Mouse (Mus musculus): ENCODE results near the gene Stk16. TPM values are rescaled to one million over a fixed set of nuclear protein-coding genes. Genes with fewer than 3 reads are reported as not detected.
A peak's percentile ranks its signal among the peaks of the same experiment; 100 is the strongest.

Gene Stk16
- total RNA-seq (2021): 100 to 1,000 TPM; 117 to 119 TPM
- long read RNA-seq, experiment 1, transcript Stk16-201 (8 exons, 2,876 nt): major isoform, 44 of 77 reads
- long read RNA-seq, experiment 1, partial matches to known transcripts: 4 of 77 reads
- long read RNA-seq, experiment 1, other reads (novel, unspliced or antisense): 24 of 77 reads
- long read RNA-seq, experiment 2, transcript Stk16-201 (8 exons, 2,876 nt): major isoform, 135 of 192 reads
- long read RNA-seq, experiment 2, partial matches to known transcripts: 7 of 192 reads
- long read RNA-seq, experiment 2, other reads (novel, unspliced or antisense): 46 of 192 reads

GRCm38 (mm10) chr1:75210136-75211087 lies at the start of gene Stk16, which contains the start of gene Glb1l:
Stk16 (plus strand) TSS chr1:75210838.
Glb1l (minus strand) TSS chr1:75210813.
- peak; percentile 98 for DNase-seq (ENCODE audit: low spot score in 2 of 2)

DNA sequence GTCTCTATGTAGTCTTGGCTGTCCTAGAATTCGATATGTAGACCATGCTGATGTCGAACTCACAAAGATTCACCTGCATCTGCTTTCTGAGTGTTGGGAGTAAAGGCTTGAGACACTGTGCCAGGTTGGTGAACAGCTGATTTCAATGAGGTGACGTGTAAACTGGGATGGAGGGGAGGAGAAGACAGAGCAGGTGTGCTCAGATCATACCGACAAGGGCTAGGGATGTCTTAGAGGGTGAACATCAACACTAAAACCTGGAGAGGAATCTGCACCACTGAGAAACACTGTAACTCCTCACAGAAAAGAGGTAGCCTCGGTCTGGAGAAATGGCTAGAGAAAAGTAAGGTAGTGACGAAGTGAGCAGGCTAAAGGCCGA lies 42.6 kb upstream of the Stk16 start:
- no peak for DNase-seq (ENCODE audit: low spot score in 2 of 2)

- DNase-seq (ENCODE audit: low spot score in 2 of 2): peak; percentile 97 to 98
Measured at GRCm38 (mm10) chr1:75168472-75169464, 41.9 kb upstream of the Stk16 start, which contains the start of gene Zfand2b. Zfand2b (plus strand) TSS chr1:75168646.

- DNase-seq (ENCODE audit: low spot score in 2 of 2): peak in 1 of 2 experiments; percentile 22
Measured at GRCm38 (mm10) chr1:75179334-75180104, 31.1 kb upstream of the Stk16 start.

- peak; percentile 77 to 79 for DNase-seq (ENCODE audit: low spot score in 2 of 2)
Measured at GRCm38 (mm10) chr1:75180105-75180590, 30.5 kb upstream of the Stk16 start, which contains the start of gene Abcb6. Abcb6 (minus strand) TSS chr1:75180392.

GRCm38 (mm10) chr1:75180741-75181140 lies 29.9 kb upstream of the Stk16 start:
- DNase-seq (ENCODE audit: low spot score in 2 of 2): no peak

DNA sequence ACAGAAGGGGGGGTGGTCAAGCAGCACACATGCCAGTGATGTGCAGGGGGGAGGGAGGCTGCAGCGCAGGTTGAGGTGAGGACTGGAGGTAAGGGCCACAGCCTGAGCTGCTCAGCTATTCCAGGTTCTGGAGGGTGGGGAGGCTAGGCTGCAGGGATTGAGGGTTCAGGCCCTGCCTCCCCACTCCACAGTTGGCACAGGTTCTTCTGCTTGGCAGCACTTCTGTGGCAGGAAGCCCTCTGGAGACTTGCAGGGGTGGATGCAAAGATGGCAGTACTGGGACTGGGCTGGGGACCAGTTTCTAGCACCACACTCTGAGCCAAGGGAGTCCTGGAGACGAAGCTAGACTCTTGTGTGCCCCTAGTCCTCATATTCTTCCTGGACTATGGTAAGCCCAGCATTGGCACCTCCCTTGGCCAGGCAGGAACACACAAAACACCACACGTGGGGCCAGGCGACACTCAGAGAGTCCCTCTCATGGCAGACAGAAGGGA lies 29.2 kb upstream of the Stk16 start:
- DNase-seq (ENCODE audit: low spot score in 2 of 2): no peak

DNA sequence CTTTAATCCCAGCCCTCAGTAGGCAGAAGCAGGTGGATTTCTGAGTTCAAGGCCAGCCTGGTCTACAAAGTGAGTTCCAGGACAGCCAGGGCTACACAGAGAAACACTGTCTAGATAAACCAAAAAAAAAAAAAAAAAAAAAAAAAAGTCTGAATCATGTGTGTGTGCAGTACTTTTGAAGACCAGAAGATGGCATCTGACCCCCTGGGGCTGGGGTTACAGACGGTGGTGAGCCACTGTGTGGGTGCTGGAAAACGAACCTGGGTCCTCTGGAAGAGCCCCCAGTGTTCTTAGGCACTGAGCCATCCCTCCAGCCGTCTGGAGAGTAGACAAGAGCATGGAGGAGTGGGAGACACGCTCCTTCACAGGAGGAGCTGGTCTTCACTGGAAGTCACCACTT lies 28.5 kb upstream of the Stk16 start:
- no peak for DNase-seq (ENCODE audit: low spot score in 2 of 2)

- no peak for DNase-seq (ENCODE audit: low spot score in 2 of 2)
Measured at GRCm38 (mm10) chr1:75185495-75185894, 25.1 kb upstream of the Stk16 start.

DNA sequence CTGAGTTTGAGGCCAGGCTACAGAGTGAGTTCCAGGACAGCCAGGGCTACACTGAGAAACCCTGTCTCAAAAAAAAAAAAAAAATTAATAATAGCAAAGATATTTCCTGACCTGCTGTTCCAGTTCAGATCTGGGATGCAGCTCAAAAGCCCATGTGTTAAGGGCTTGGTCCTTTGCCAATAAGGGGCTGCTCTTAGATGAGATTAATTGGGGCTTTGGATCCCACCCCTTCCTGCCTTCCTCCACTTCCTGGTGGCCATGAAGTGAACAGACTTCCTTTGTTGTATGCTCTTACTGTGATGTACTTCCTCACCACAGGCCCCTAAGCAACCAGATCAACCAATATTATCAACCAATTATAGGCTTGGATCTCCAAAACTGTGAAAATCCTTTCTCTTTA lies 23.5 kb upstream of the Stk16 start:
- DNase-seq (ENCODE audit: low spot score in 2 of 2): no peak

DNA sequence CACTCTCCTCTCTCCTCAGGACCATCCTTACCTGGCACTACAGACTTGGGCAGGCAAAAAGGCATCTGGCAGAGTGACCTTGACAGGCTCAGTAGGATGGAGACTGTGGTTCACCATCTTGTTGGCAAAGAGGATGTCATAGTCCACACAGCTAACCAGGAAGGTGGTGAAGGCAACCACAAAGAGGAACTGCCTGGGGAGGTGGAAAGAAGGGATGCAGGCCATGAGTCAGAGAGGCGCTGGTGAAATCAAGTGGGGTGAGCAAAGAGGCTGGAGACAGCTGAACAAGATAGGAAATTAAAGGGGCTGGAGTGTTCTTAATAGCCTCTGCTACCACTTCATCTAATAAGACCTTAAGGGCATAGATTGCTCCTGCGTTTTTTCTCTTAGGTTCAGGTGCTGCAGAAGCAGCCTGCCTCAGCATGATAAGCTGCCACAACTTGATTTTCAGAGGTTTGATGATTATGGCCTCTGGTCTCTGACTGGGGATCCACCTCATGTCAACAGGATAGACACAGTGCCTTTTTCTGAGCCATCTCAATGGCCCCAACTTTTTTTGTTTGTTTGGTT lies 22.6 kb upstream of the Stk16 start:
- no peak for DNase-seq (ENCODE audit: low spot score in 2 of 2)

DNA sequence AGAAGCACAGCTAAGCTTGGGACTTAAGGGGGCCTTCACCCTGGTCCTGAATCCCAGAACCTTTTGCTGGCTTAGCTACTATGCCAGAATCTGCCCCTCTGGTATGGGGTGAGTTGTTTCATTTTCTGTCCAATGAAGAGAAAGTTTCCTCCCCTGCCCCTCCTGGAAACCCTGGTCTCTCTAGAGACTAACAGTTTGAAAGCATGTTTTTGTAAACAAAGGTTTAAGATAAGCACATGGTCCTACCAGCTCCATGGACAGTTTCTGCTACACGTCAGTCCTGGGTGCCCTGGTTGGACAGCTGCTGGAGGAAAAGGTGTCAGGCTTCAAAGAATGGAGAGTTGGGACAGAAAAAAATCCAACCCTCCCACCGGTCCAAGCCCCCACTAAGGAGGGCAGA lies 20.1 kb upstream of the Stk16 start:
- DNase-seq (ENCODE audit: low spot score in 2 of 2): no peak

- DNase-seq (ENCODE audit: low spot score in 2 of 2): no peak
Measured at GRCm38 (mm10) chr1:75191258-75191621, 19.4 kb upstream of the Stk16 start.

DNA sequence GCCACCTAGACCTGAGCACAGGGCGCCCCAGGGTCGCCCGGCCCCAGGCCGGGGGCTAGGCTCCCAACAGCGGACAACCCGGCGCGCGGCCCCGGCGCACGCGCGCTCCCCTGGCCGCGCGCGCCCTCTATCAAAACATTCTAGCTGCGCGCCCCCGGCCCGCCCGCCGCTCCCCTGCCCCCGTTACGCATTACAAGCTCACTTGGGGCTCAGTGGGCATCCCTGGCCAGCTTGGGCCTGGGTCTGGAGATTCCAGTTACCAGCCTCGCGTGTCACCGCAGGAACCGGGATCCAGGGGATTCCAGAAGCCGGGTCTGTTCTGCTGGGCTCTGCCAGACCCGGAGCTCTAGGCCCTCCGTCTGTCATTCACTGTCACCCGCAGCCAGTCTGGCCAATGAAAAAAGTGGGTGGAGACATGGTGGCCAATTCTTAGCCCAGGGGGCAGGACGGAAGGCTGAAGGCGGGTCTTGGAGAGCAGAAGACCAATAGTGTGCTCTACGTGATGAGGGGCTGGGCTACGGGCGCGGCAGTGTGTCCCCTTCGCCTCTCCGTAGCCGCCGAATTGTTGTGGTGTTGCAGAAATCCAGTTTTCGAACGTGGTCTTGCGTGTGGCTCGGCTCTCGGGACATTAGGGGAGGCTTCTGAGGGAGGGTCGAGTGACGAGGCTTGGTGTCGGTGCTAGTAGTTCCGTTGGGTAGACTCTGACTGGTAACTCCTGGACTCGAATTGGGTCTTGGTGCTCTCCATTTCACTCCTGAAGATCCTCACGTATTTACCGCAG lies 18.8 kb upstream of the Stk16 start, which contains the start of the genes Ankzf1 and Atg9a:
TSS of gene Ankzf1 (plus strand) at position 530 of the 781 bp plus-strand sequence.
TSS of gene Atg9a (minus strand) at position 575 of the 781 bp plus-strand sequence.
- DNase-seq (ENCODE audit: low spot score in 2 of 2): peak; percentile 83 to 87

DNA sequence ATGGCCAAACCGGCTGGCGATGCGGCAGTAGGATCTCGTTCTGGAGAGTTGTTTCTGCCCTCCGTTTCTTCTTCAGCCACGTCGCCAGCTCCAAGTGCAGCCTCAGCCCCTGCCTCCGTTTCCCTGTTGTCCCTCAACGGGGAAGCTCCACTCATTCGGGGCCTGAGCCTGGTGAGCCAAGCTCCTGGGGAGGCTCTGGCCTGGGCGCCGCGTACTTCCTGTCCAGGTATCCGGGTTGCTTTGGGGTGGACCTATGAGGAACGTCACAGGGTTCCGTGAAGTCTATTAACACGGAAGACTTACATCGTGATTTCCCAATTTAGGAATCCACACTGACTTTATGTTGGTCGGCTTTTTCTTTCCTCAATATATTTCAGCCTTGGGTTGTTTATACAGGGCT lies 18.2 kb upstream of the Stk16 start:
- DNase-seq (ENCODE audit: low spot score in 2 of 2): peak in 1 of 2 experiments; percentile 43

- DNase-seq (ENCODE audit: low spot score in 2 of 2): no peak
Measured at GRCm38 (mm10) chr1:75201236-75201635, 9.4 kb upstream of the Stk16 start.

DNA sequence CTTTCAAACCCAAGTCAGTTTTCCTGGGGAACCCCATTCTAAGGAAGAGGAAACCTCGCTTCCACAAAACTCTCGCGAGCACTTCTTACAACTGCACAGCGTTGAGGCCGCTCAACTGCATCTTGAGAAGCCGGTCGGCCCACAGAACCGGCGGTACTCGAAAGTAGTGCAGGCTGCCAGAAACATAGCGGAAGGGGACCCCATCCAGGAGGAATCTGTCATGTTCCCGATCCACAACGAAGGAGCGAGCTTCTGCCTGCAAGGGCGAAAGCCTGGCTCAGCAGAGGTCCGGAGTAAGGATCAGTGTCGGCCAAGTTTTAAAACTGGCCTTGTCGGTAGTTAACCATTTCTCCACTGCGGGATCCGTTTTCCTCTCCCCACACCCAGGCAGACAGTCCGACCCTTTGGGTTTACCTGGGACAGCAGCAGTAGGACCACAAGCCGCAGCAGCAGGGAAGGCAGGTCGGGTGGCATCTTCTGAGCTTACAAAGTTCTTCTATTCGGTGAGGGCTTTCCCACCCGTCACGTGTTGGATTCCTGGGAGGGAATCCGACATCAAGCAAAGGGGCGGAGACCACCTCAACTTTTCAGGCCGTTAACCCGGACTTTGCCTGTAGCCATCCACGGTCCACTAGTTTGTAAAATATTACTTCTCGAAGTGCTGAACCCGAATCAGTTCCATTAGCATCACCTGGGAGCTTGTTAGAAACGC lies 1.5 kb upstream of the Stk16 start:
- DNase-seq (ENCODE audit: low spot score in 2 of 2): peak; percentile 22 to 41

Data from adrenal gland, adult 18-20 months (tissue).